Mouse (Mus musculus): ENCODE data around the gene Zfp37.

- TF ChIP-seq EP300 (optimal IDR thresholded peaks at IDR 0.05) (no peak), CTCF (IDR thresholded peaks at IDR 0.05; ENCODE audit: low read depth) (no peak)
Measured at GRCm38 (mm10) chr4:62199923-62200529, 30.8 kb downstream of the Zfp37 start.

Measured in stomach, postnatal 0 days (tissue).